Mouse (Mus musculus) testis, adult 2 months (tissue): ENCODE results near the gene Gm11020. TPM values are rescaled to one million over a fixed set of nuclear protein-coding genes. Genes with fewer than 3 reads are reported as not detected.
"Not testable (repeated sequence)": the region's sequence is repeated elsewhere in the genome, so short reads cannot be mapped to it uniquely, and the experiment has no call there.

Experiments
- H3K27ac ChIP-seq: fragments of 200-500 bp; 2 replicates; pipeline ENCODE4 v1.5.1; 2012; ENCODE audit warnings: low read depth, low read length; ENCODE audit not compliant: control insufficient read depth, insufficient read depth
- H3K27me3 ChIP-seq: fragments of 200-500 bp; 2 replicates; pipeline ENCODE4 v1.6.1; 2012; ENCODE audit warnings: mild to moderate bottlenecking, low read length, moderate library complexity; ENCODE audit not compliant: control insufficient read depth, insufficient read depth
- H3K36me3 ChIP-seq: fragments of 200-500 bp; 2 replicates; pipeline ENCODE4 v1.6.1; 2012; ENCODE audit warnings: mild to moderate bottlenecking, low read length; ENCODE audit not compliant: control insufficient read depth, insufficient read depth
- H3K4me1 ChIP-seq: fragments of 200-500 bp; 2 replicates; pipeline ENCODE4 v1.6.1; 2012; ENCODE audit warnings: low read length; ENCODE audit not compliant: control insufficient read depth, insufficient read depth
- H3K4me3 ChIP-seq: fragments of 200-500 bp; 2 replicates; pipeline ENCODE4 v1.5.1; 2012; ENCODE audit warnings: low read depth, mild to moderate bottlenecking, low read length, moderate library complexity, mixed read lengths; ENCODE audit not compliant: control insufficient read depth
- CTCF ChIP-seq: fragments of 200-500 bp; IDR thresholded peaks from 2 replicates; pipeline ENCODE4 v1.5.1; 2012; ENCODE audit warnings: low read depth, mild to moderate bottlenecking, inconsistent platforms, low read length, moderate library complexity; ENCODE audit not compliant: control insufficient read depth, insufficient read depth, insufficient replicate concordance
- POLR2A ChIP-seq: fragments of 200-500 bp; IDR thresholded peaks from 2 replicates; pipeline ENCODE4 v1.6.1; 2012; ENCODE audit warnings: low read depth, mild to moderate bottlenecking, inconsistent platforms, low read length, moderate library complexity; ENCODE audit not compliant: control insufficient read depth
- polyA plus RNA-seq: library from polyadenylated mRNA; depleted of rRNA; stranded (reverse); fragments of >200 nt; gene quantifications from 2 replicates; pipeline ENCODE4 v1.2.3, GENCODE M21; 2012

The Gm11020 gene
- polyA plus RNA-seq, 1 experiment, result not detected

DNA sequence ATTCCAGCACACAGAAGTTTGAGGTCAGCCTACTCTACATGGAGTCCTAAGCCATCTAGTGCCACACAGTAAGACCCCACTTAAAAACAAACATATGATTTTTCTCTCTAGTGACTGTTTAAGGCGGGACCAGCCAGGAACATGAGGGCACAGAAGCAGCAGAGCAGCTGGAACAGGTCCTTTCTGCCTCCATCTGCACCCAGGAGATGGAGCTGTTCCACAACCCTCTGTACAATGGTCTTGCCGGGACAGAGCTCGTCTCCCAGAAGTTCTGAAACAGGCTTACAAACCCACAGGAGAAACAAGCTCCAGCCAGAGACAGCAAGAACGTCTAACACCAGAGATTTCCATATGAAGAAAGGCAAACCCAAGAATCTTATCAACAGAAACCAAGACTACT, 8.1 kb upstream of the Gm11020 start:
- no peak overlapping the region for H3K27ac ChIP-seq
- H3K4me3 ChIP-seq, result no peak overlapping the region
- peak; percentile 39; the same call in 1 of the 2 replicates for TF ChIP-seq CTCF
- TF ChIP-seq POLR2A, result no peak
- H3K4me1 ChIP-seq, result peaks cover 8% of the 10 kb centered on the region
- no peaks in the 10 kb centered on the region for H3K36me3 ChIP-seq
- no peaks in the 10 kb centered on the region for H3K27me3 ChIP-seq

DNA sequence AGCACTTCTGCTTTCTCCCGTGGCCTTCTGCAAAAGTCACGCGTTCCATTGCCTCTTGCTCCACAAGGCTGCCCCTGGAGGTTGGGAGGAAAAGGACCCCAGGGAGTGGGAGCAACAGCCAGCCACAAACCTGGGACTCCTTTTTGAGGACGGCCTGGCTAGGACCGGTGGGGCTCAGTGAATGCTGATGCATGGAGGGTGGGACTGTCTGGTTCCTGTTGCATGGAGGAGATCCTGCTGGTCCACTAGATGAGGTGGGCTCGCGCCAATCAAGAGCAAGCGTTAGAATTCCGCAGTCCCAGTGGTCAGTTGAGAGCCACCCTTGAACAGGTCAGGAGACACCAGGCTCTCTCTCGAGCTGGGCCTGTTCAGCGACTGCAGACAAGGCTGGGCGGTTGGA, 563 bp downstream of the Gm11020 start, which contains the start of gene Cmtm2b:
Gene Cmtm2b (plus strand): TSS at position 301 of the 400 bp plus-strand sequence.
- Histone ChIP-seq H3K4me3 (peak within 1 kb of the TSS; percentile 87), H3K27ac (peak within 1 kb of the TSS; percentile 80), H3K4me1 (peaks cover 16% of the 10 kb centered on the region)
- H3K27me3 ChIP-seq, H3K36me3 ChIP-seq: not testable (repeated sequence)
- TF ChIP-seq POLR2A, result peak; percentile 44; the same call in 1 of the 2 replicates

DNA sequence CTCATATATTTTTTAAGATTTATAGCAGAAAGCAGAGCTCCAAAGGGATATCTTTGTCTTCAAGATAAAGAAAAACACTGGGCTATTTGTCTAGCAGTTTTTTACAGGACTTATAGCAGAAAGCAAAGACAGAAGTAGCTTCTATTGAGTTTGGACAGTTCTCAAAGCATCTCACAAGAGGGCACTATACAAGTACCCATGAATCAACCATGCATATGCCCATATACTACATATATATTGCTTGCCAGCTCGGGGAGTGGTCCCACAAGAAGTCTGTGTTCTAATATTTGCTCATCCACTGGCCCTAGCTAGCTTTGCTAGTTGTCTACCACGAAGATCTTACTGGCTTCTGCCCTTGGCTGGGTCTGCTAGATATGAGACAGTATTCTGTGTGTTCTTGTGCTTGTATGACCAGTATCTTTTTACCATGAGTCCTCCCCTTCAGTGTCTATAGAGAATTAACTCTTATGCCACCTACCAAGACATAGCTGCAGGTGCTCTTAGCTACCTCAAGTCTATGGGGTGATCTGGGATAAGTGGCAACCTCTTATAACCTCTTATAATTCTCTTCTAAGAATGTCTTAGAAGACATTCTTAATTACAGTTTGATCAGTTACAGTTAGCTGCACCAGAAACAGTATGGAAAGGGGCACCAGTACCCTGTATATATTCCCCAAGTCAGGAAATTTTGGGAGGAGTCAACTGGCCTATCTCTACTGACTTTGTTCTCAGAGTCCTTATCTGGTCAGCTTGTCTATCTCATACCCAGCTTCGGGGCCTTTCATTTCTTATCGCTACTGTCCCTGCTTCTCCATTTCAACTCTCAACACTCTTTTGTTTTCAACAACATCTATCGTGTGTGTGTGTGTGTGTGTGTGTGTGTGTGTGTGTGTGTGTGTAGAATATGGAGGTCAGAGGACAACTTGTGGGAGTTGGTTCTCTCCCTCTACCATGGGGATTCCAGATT, 11.6 kb downstream of the Gm11020 start:
- no peaks in the 10 kb centered on the region for H3K36me3 ChIP-seq
- H3K27me3 ChIP-seq, result no peaks in the 10 kb centered on the region
- no peak for TF ChIP-seq CTCF
- no peak for TF ChIP-seq POLR2A
- H3K4me3 ChIP-seq, result no peak overlapping the region
- H3K4me1 ChIP-seq, result no peaks in the 10 kb centered on the region
- no peak overlapping the region for H3K27ac ChIP-seq

DNA sequence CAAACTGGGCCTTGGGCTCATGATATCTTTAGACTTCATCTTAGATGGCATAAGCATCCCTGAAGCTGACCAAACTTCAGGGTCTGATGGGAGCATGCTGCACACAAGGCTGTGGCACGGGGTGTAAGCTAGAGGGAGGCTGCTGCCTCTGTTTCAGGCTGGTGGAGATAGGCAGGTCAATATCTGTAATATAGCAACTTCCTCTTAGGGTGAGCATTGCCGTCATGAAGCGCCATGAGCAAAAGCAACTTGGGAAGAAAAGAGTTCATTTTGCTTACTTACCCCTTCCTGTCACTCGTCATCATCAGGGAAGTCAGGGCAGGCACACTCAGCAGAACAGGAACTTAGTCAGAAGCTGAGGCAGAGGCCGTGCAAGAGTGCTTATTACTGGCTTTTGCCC, 12.4 kb downstream of the Gm11020 start:
- Histone ChIP-seq H3K4me3 (no peak overlapping the region), H3K27me3 (no peaks in the 10 kb centered on the region), H3K36me3 (no peaks in the 10 kb centered on the region), H3K27ac (no peak overlapping the region), H3K4me1 (no peaks in the 10 kb centered on the region)
- TF ChIP-seq POLR2A (no peak), CTCF (no peak)

DNA sequence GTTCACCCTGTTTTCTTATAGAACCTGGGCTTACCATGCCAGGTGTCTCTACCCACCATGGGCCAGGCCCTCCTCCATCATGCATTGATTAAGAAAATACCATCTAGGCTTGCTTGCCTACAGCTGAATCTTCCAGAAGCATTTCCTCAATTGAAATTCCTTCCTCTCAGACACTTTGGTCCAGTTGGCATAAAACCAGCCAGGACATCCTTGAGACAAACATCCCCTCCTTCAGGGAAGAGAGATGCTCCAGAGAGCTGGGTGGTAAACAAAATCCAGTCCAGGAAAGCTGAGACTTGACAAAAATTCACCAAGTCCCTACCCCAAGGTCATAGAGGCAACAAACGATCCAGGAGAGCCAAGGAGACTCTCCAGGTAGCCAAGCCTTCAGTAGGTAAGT, 12.8 kb downstream of the Gm11020 start:
- no peak overlapping the region for H3K27ac ChIP-seq
- no peaks in the 10 kb centered on the region for H3K27me3 ChIP-seq
- no peaks in the 10 kb centered on the region for H3K4me1 ChIP-seq
- TF ChIP-seq POLR2A (no peak), CTCF (no peak)
- no peak overlapping the region for H3K4me3 ChIP-seq
- no peaks in the 10 kb centered on the region for H3K36me3 ChIP-seq

DNA sequence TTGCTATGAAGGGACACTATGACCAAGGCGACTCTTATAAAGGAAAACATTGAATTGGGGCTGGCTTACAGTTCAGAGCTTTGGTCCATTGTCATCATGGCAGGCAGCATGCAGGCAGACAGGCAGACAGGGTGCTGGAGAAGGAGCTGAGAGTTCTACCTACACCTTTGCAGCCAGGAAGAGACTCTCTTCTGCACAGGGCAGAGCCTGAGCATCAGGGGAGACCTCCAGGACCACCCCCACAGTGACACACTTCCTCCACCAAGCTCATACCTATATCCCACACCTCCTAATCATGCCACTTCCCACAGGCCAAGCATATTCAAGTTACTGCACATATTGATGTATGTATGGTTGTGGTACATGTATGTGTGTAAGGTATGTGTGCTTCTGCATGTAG, 15.4 kb downstream of the Gm11020 start:
- TF ChIP-seq CTCF (no peak), POLR2A (no peak)
- Histone ChIP-seq H3K4me1 (peaks cover 12% of the 10 kb centered on the region), H3K27me3 (no peaks in the 10 kb centered on the region), H3K4me3 (no peak overlapping the region), H3K36me3 (no peaks in the 10 kb centered on the region), H3K27ac (no peak overlapping the region)

DNA sequence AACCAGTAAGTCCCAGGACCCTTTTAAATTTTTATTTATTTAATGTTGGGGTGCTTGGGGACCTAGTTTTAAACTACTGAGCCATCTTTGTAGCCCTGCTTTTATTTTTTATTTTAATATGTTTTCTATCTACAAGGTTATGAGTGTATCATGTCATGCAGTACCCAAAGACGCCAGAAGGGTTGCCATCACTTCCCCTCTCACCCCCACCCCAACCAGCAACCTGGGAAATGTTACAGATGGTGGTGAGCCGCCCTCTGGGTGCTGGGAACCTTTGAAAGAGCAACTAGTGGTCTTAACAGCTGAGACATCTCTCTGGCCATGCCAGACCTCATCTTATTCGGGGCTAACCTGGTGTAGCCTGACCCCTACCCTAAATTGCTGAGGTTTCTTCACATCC, 16.5 kb downstream of the Gm11020 start:
- no peak overlapping the region for H3K27ac ChIP-seq
- H3K4me1 ChIP-seq, result peaks cover 13% of the 10 kb centered on the region
- no peaks in the 10 kb centered on the region for H3K27me3 ChIP-seq
- H3K36me3 ChIP-seq, result no peaks in the 10 kb centered on the region
- TF ChIP-seq CTCF (no peak), POLR2A (no peak)
- H3K4me3 ChIP-seq, result no peak overlapping the region
